Mouse (Mus musculus) forebrain, embryonic 14.5 days (tissue): ENCODE results near the gene Ccdc57. TPM values are rescaled to one million over a fixed set of nuclear protein-coding genes. Genes with fewer than 3 reads are reported as not detected.

Source experiments
- ATAC-seq: fragments of 200-750 bp; cut with Nextera tagmentation; 2 replicates; pipeline ENCODE4 v1.8.0; 2017; ENCODE audit warnings: mild to moderate bottlenecking, moderate library complexity
- DNase-seq: peaks from one replicate; pipeline ENCODE4 v3.0.0-alpha.2; 2015; ENCODE audit warnings: low spot score
- H3K27ac ChIP-seq: fragments of 300-500 bp; sonication (generic); 2 replicates; pipeline ENCODE4 v1.5.1; 2014; ENCODE audit warnings: low read depth, mild to moderate bottlenecking, control low read depth, low read length, moderate library complexity
- H3K27me3 ChIP-seq: fragments of 300-500 bp; sonication (generic); replicated peaks from 2 replicates; pipeline ENCODE4 v1.6.1; 2014; ENCODE audit warnings: low read length, control low read depth, mixed read lengths; ENCODE audit not compliant: control insufficient read depth, insufficient read depth
- H3K36me3 ChIP-seq: fragments of 300-500 bp; sonication (generic); 2 replicates; pipeline ENCODE4 v1.6.1; 2014; ENCODE audit warnings: low read length, control low read depth; ENCODE audit not compliant: control insufficient read depth, insufficient read depth
- H3K4me1 ChIP-seq: fragments of 300-500 bp; sonication (generic); 2 replicates; pipeline ENCODE4 v1.6.1; 2014; ENCODE audit warnings: antibody characterized with exemption, low read length, control low read depth; ENCODE audit not compliant: control insufficient read depth, insufficient read depth
- H3K4me2 ChIP-seq: fragments of 300-500 bp; sonication (generic); 2 replicates; pipeline ENCODE4 v1.6.1; 2014; ENCODE audit warnings: mild to moderate bottlenecking, control low read depth, low read length
- H3K4me3 ChIP-seq: fragments of 300-500 bp; sonication (generic); 2 replicates; pipeline ENCODE4 v1.5.1; 2014; ENCODE audit warnings: low read depth, low read length, control low read depth
- H3K9ac ChIP-seq: fragments of 300-500 bp; sonication (generic); 2 replicates; pipeline ENCODE4 v1.6.1; 2014; ENCODE audit warnings: mild to moderate bottlenecking, low read length, control low read depth, moderate library complexity
- H3K9me3 ChIP-seq: fragments of 300-500 bp; sonication (generic); replicated peaks from 2 replicates; pipeline ENCODE4 v1.6.1; 2016; ENCODE audit warnings: low read length, control low read depth, mixed read lengths; ENCODE audit not compliant: control insufficient read depth
- WGBS: fragments of 180-500 bp; shearing (Covaris S2); extraction: QIAGEN DNeasy Blood & Tissue Kit; methylation state at CpG from one replicate; pipeline ENCODE4 v1.1.7; 2014; 5-methylcytosine and 5-hydroxymethylcytosine counted together
- polyA plus RNA-seq: library from polyadenylated mRNA; unstranded; fragments of >200 nt; fragmentation: Nextera tagmentation; extraction: Ambion mirVana; gene quantifications from 2 replicates; pipeline ENCODE4 v1.2.1, GENCODE M21; 2014

Ccdc57 gene
- polyA plus RNA-seq, 1 experiment from 2014 or later: 5.0 TPM

DNA sequence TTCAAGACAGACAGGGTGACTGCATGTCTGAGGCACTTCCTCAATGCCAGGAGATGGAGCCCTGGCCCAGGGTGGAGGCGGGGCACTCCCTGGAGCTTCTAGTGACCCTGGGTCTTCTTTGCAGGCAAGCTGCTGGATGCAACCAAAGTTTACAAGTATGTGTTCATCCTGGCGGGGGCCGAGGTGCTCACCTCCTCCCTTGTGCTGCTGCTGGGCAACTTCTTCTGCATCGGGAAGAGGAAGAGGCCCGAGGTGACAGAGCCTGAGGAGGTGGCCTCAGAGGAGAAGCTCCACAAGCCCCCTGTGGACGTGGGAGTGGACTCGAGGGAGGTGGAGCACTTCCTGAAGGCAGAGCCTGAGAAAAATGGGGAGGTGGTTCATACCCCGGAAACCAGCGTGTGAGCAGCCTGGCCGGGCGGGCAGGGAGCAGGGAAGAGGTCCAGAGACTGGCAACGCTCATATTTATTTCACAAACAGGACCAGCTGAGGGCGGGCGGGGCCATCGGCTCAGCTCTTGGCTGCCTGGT, 25.1 kb upstream of the Ccdc57 start:
- Histone ChIP-seq H3K27me3 (no peaks in the 10 kb centered on the region), H3K4me3 (no peak overlapping the region), H3K4me2 (no peak overlapping the region), H3K27ac (no peak overlapping the region), H3K4me1 (no peaks in the 10 kb centered on the region), H3K9ac (no peak overlapping the region), H3K9me3 (no peaks in the 10 kb centered on the region), H3K36me3 (peaks cover 65% of the 10 kb centered on the region)
- 82% methylated on average over 15 of the region's 15 CpGs for WGBS
- DNase-seq (no peak), ATAC-seq (no peak)

GRCm38 (mm10) chr11:120957052-120957451, 24.4 kb upstream of the Ccdc57 start:
- H3K27me3 ChIP-seq: no peaks in the 10 kb centered on the region
- H3K4me3 ChIP-seq: no peak overlapping the region

GRCm38 (mm10) chr11:120955701-120956100, 23.0 kb upstream of the Ccdc57 start:
- 95% methylated on average over 8 of the region's 8 CpGs for WGBS
- Histone ChIP-seq H3K4me3 (no peak overlapping the region), H3K9ac (no peak overlapping the region), H3K4me2 (no peak overlapping the region), H3K27me3 (no peaks in the 10 kb centered on the region), H3K9me3 (no peaks in the 10 kb centered on the region), H3K36me3 (peaks cover 44% of the 10 kb centered on the region), H3K4me1 (peaks cover 9% of the 10 kb centered on the region; the same call in 1 of the 2 replicates), H3K27ac (no peak overlapping the region)
- ATAC-seq (no peak), DNase-seq (no peak)

More at GRCm38 (mm10) chr11:120957052-120957451, 24.4 kb upstream of the Ccdc57 start:
- Histone ChIP-seq H3K36me3 (peaks cover 57% of the 10 kb centered on the region), H3K4me1 (no peaks in the 10 kb centered on the region), H3K9me3 (no peaks in the 10 kb centered on the region), H3K4me2 (no peak overlapping the region), H3K9ac (no peak overlapping the region), H3K27ac (no peak overlapping the region)
- DNase-seq (no peak), ATAC-seq (no peak)
- 73% methylated on average over 8 of the region's 8 CpGs for WGBS

DNA sequence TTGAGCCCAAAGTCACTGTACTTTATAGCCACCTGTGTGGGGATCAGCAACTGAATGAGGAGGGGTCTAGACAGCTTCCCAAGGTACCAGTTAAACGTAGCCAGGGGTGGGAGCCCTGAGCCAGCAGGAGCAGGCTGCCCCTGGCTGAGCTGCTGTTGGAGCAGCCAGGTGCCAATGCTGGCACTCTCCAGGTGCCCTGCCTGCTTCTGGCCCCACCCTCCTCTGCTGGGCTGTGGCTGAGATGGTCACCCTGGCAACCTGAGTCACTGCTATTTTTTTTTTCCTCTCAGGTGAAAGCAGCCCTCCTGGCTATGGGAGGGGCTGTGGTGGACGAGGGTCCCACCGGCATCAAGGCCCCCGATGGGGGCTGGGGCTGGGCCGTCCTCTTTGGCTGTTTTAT, 22.3 kb upstream of the Ccdc57 start:
- no peak for DNase-seq
- ATAC-seq: no peak
- WGBS: 81% methylated on average over 5 of the region's 5 CpGs

DNA sequence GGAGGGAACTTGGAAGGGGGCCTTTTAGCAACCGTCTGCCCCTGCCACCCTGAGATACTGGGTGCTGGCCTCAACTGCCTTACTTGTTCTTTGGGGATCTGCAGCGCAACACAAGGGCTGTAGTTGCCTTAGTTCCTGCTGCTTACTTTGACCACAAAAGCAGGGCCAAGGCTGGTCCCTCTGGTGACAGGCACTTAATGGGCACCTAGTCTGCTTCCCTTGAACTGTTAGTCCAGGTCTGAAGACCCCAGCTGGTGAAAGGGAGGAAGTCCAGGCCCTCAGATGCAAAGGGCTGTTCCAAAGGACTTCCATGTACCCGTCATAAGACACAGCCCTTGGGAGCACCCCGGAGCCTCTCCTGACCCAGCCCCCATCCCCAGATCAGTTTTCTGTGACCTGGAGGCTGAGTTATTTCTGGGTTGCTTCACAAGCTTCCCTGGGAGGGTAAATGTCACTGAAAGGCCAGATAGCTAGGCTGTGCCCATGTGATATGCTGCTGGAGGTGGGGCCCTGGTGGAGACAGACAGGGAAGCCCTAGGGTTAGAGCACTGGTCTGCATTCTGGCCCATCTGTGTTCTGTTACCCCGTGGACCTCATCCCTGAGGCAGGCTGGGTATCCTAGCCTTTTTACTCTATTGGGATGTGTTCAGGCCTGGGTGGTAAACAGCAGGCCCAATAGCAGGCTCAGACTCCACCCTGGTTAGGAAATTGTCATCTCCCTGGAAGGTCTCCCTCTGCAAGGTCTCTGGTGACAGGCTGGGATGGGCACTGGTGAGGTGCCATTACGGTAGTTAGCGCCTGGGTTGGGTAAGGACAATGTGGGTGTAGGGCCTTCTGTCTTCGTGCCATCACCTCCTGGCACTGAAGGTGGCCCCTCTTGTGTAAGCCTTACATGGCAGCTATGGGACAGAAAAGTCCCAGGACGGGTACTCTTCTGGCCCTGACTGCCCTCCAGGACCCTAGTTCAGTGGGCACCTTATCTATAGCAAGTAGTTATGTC, 19.4 kb upstream of the Ccdc57 start:
- Histone ChIP-seq H3K27me3 (peaks cover 21% of the 10 kb centered on the region), H3K27ac (peak overlapping the region; percentile 52; the same call in 1 of the 2 replicates), H3K4me3 (no peak overlapping the region), H3K36me3 (peaks cover 15% of the 10 kb centered on the region), H3K4me1 (peaks cover 23% of the 10 kb centered on the region), H3K9ac (no peak overlapping the region), H3K4me2 (peak overlapping the region; percentile 65), H3K9me3 (no peaks in the 10 kb centered on the region)
- WGBS: 83% methylated on average over 9 of the region's 9 CpGs
- no peak for ATAC-seq
- DNase-seq: no peak

More for the DNA sequence above, 22.3 kb upstream of the Ccdc57 start:
- Histone ChIP-seq H3K9me3 (no peaks in the 10 kb centered on the region), H3K4me3 (no peak overlapping the region), H3K36me3 (peaks cover 38% of the 10 kb centered on the region), H3K9ac (no peak overlapping the region), H3K4me2 (no peak overlapping the region), H3K4me1 (peaks cover 16% of the 10 kb centered on the region), H3K27me3 (peaks cover 4% of the 10 kb centered on the region), H3K27ac (no peak overlapping the region)

DNA sequence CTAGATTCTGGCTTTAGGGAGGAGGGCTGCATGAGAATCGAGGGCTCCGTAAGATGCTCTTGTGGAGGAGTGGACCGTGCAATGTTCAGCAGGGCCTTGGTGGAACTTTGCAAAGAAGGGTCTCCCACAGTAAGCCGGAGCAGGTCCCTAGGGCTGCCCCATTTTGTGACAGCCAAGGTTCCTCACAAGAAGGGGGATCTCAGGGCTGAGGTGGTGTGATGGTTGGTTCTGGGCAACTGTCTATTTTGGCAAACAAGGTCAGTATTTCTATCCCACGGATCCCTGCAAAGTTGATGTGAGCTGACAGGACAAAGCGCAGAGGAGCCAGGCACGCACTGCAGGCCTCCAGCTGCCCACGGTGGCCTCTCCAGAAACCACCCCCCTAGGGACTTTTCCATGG, 18.6 kb upstream of the Ccdc57 start:
- Histone ChIP-seq H3K36me3 (peaks cover 7% of the 10 kb centered on the region), H3K4me1 (peaks cover 23% of the 10 kb centered on the region), H3K4me3 (peak overlapping the region; percentile 43), H3K27me3 (peaks cover 21% of the 10 kb centered on the region), H3K9me3 (no peaks in the 10 kb centered on the region), H3K9ac (peak overlapping the region; percentile 58), H3K27ac (peak overlapping the region; percentile 27; the same call in 1 of the 2 replicates), H3K4me2 (peak overlapping the region; percentile 65)
- ATAC-seq (peak; percentile 19), DNase-seq (no peak)
- 16% methylated on average over 8 of the region's 8 CpGs for WGBS

GRCm38 (mm10) chr11:120950281-120951202, 17.9 kb upstream of the Ccdc57 start:
- 3% methylated on average over 39 of the region's 39 CpGs for WGBS
- peak; percentile 87 for ATAC-seq

GRCm38 (mm10) chr11:120949863-120950262, 17.2 kb upstream of the Ccdc57 start:
- 9% methylated on average over 10 of the region's 10 CpGs for WGBS
- Histone ChIP-seq H3K27me3 (peaks cover 21% of the 10 kb centered on the region), H3K27ac (no peak overlapping the region), H3K9me3 (no peaks in the 10 kb centered on the region), H3K9ac (no peak overlapping the region), H3K4me1 (peaks cover 23% of the 10 kb centered on the region), H3K4me3 (peak overlapping the region; percentile 43), H3K4me2 (peak overlapping the region; percentile 65), H3K36me3 (no peaks in the 10 kb centered on the region)
- DNase-seq (no peak), ATAC-seq (no peak)

More at GRCm38 (mm10) chr11:120950281-120951202, 17.9 kb upstream of the Ccdc57 start:
- peak; percentile 90 for DNase-seq
- H3K9ac ChIP-seq: peak overlapping the region; percentile 58
- peaks cover 21% of the 10 kb centered on the region for H3K27me3 ChIP-seq
- no peaks in the 10 kb centered on the region for H3K9me3 ChIP-seq
- H3K27ac ChIP-seq: peak overlapping the region; percentile 27; the same call in 1 of the 2 replicates
- H3K4me2 ChIP-seq: peak overlapping the region; percentile 65
- 0 out of 2 replicates have a peak, but pooled peaks cover 1% of the 10 kb centered on the region for H3K36me3 ChIP-seq
- H3K4me1 ChIP-seq: peaks cover 23% of the 10 kb centered on the region
- peak overlapping the region; percentile 43 for H3K4me3 ChIP-seq
